Mouse (Mus musculus) ES-E14 (cell line): ENCODE measurements around the gene Trp53. TPM values are rescaled to one million over a fixed set of nuclear protein-coding genes. Genes with fewer than 3 reads are reported as not detected.
A peak's percentile ranks its signal among the peaks of the same experiment; 100 is the strongest.

ENCODE experiments used
- DNase-seq: peaks from one replicate; pipeline ENCODE4 v3.0.0-alpha.2; 2013; ENCODE audit warnings: low read depth, low spot score
- H3K27ac ChIP-seq: 2 replicates; pipeline ENCODE4 v1.5.1; 2012; ENCODE audit warnings: low read depth, mild to moderate bottlenecking, low read length, moderate library complexity, mixed read lengths; ENCODE audit not compliant: poor library complexity, insufficient read depth, severe bottlenecking
- H3K36me3 ChIP-seq: 2 replicates; pipeline ENCODE4 v1.6.1; 2012; ENCODE audit warnings: mild to moderate bottlenecking, low read length, moderate library complexity, mixed read lengths; ENCODE audit not compliant: control insufficient read depth, poor library complexity, insufficient read depth, severe bottlenecking
- H3K4me1 ChIP-seq, 2 experiments: fragments of 150-350 bp in 1 of 2; sonication (generic) in 1 of 2; 2 replicates each; pipeline ENCODE4 v1.6.1; 2012; ENCODE audit warnings: low read length in 2 of 2, mild to moderate bottlenecking in 1 of 2, mixed read lengths in 1 of 2; ENCODE audit not compliant: control insufficient read depth in 2 of 2, insufficient read depth in 2 of 2, poor library complexity in 1 of 2
- H3K4me3 ChIP-seq, 2 experiments: fragments of 150-350 bp in 1 of 2; sonication (generic) in 1 of 2; 2 replicates each; pipeline ENCODE4 v1.5.1; 2012; ENCODE audit warnings: low read length in 2 of 2, low read depth in 1 of 2, mild to moderate bottlenecking in 1 of 2, mixed read lengths in 1 of 2; ENCODE audit not compliant: insufficient read depth in 1 of 2, poor library complexity in 1 of 2, severe bottlenecking in 1 of 2
- H3K9ac ChIP-seq: 2 replicates; pipeline ENCODE4 v1.6.1; 2012; ENCODE audit warnings: low read depth, mild to moderate bottlenecking, low read length, mixed read lengths; ENCODE audit not compliant: poor library complexity, insufficient read depth, severe bottlenecking
- H3K9me3 ChIP-seq: fragments of 150-350 bp; sonication (generic); 2 replicates; pipeline ENCODE4 v1.6.1; 2012; ENCODE audit warnings: low read depth, mild to moderate bottlenecking, low read length; ENCODE audit not compliant: control insufficient read depth, insufficient read depth
- CHD2 ChIP-seq: IDR thresholded peaks from 2 replicates; pipeline ENCODE4 v1.6.1; 2014; ENCODE audit warnings: mild to moderate bottlenecking, low read depth, low read length, inconsistent platforms
- HCFC1 ChIP-seq: IDR thresholded peaks from 2 replicates; pipeline ENCODE4 v1.6.1; 2012; ENCODE audit warnings: low read length, inconsistent platforms, borderline replicate concordance; ENCODE audit not compliant: insufficient read depth
- MAFK ChIP-seq: IDR thresholded peaks from 2 replicates; pipeline ENCODE4 v1.6.1; 2014; ENCODE audit warnings: mild to moderate bottlenecking, low read depth, low read length, inconsistent platforms; ENCODE audit not compliant: insufficient read depth
- ZC3H11A ChIP-seq: IDR thresholded peaks from 2 replicates; pipeline ENCODE4 v1.6.1; 2012; ENCODE audit warnings: low read depth, mild to moderate bottlenecking, inconsistent platforms, low read length, borderline replicate concordance
- ZNF384 ChIP-seq: IDR thresholded peaks from 2 replicates; pipeline ENCODE4 v1.6.1; 2012; ENCODE audit warnings: low read depth, low read length, inconsistent platforms
- in situ Hi-C, 2 experiments: fragments of 600-800 bp; cut with MboI; formaldehyde crosslinking; loops; one replicate each; pipeline ENCODE4 v1.15.1; 2025; ENCODE audit warnings: low sequenced_read_pairs in 2 of 2, inconsistent platforms in 1 of 2; ENCODE audit not compliant: unreplicated experiment in 2 of 2
- total RNA-seq: library from RNA; depleted of rRNA; stranded (reverse); fragments of 300-350 nt; gene quantifications from 2 replicates; pipeline ENCODE4 v1.2.3, GENCODE M21; 2012

Gene Trp53
- total RNA-seq, 1 experiment: 105 TPM

DNA sequence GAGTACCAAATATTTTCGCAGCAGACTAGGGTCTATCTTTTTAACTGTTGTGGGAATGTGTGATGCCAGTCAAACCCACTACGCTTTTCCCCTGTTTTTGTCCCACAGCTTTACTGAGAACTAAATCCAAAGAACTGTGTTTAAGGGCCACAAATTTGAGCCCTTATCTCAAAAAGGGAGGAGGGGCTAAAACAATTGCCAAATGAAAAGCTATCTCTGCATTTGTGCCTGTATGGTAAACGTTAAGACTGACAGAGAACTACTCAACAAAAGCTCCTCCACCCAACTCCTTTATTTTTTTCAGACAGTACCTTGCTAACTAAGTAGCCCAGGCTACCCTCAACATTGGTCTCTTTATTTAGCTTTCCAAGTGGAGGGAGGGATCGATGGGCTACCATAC, 12.6 kb downstream of the Trp53 start:
- H3K36me3 ChIP-seq: peaks cover 45% of the 10 kb centered on the region
- no peak overlapping the region for H3K4me3 ChIP-seq
- no peak overlapping the region for H3K9ac ChIP-seq
- in situ Hi-C loops: no loop called here
- no peak for DNase-seq
- H3K4me1 ChIP-seq: peaks cover 0 to 13% of the 10 kb centered on the region in 2 experiments; a peak in 2 of 4 replicates
- TF ChIP-seq HCFC1 (no peak), ZNF384 (no peak), CHD2 (no peak), ZC3H11A (no peak), MAFK (no peak)
- no peak overlapping the region for H3K27ac ChIP-seq
- no peaks in the 10 kb centered on the region for H3K9me3 ChIP-seq

- in situ Hi-C loops: no loop called here
- peaks cover 25% of the 10 kb centered on the region for H3K36me3 ChIP-seq
Observed at GRCm38 (mm10) chr11:69594853-69595252, 14.7 kb downstream of the Trp53 start.

GRCm38 (mm10) chr11:69599436-69599835, 19.3 kb downstream of the Trp53 start:
- no peak for TF ChIP-seq MAFK
- TF ChIP-seq ZC3H11A: no peak
- no peak for TF ChIP-seq CHD2
- no peak for TF ChIP-seq ZNF384
- no peak for TF ChIP-seq HCFC1
- no peak overlapping the region; the same call in 1 of the 2 replicates for H3K9ac ChIP-seq

More at GRCm38 (mm10) chr11:69594853-69595252, 14.7 kb downstream of the Trp53 start:
- DNase-seq: no peak
- Histone ChIP-seq H3K9me3 (no peaks in the 10 kb centered on the region), H3K4me1 (peaks cover 8 to 13% of the 10 kb centered on the region in 2 experiments), H3K4me3 (no peak overlapping the region), H3K27ac (no peak overlapping the region), H3K9ac (no peak overlapping the region)
- TF ChIP-seq ZNF384: no peak
- TF ChIP-seq ZC3H11A: no peak
- TF ChIP-seq HCFC1: no peak
- TF ChIP-seq CHD2: no peak
- no peak for TF ChIP-seq MAFK

DNA sequence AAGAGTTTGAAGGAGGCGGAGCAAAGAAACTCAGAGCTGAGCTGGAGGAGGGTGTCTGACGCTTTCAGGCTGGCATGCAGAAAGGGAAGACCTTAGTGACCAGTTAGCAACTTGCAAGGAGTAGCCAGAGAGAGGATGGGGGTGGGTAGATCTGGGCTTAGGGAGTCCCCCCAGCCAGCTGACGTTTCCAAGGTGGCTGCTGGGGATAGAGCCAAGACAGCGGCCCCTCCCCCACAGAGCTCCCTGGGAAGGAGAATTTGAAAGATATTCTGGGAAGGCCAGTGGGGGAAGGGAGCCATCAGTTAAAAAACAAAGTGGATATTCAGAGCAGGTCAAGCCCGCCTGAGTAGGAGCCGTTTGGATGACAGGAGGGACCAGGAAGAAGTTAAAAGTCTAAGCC, 19.9 kb downstream of the Trp53 start:
- in situ Hi-C loops: no loop called here
- Histone ChIP-seq H3K9ac (peak overlapping the region; percentile 49; the same call in 1 of the 2 replicates), H3K27ac (peak overlapping the region; percentile 45), H3K9me3 (no peaks in the 10 kb centered on the region), H3K4me3 (no peak overlapping the region), H3K36me3 (no peaks in the 10 kb centered on the region), H3K4me1 (peaks cover 22 to 24% of the 10 kb centered on the region in 2 experiments)
- no peak for TF ChIP-seq CHD2
- no peak for TF ChIP-seq ZNF384
- no peak for TF ChIP-seq HCFC1
- TF ChIP-seq ZC3H11A: no peak
- no peak for TF ChIP-seq MAFK
- no peak for DNase-seq

More at GRCm38 (mm10) chr11:69599436-69599835, 19.3 kb downstream of the Trp53 start:
- Histone ChIP-seq H3K36me3 (no peaks in the 10 kb centered on the region), H3K4me1 (peaks cover 22 to 24% of the 10 kb centered on the region in 2 experiments), H3K9me3 (no peaks in the 10 kb centered on the region), H3K4me3 (no peak overlapping the region), H3K27ac (peak overlapping the region; percentile 45; the same call in 1 of the 2 replicates)
- no peak for DNase-seq
- in situ Hi-C loops: no loop called here

- Histone ChIP-seq H3K9me3 (no peaks in the 10 kb centered on the region), H3K4me1 (peaks cover 22 to 26% of the 10 kb centered on the region in 2 experiments), H3K9ac (no peak overlapping the region), H3K36me3 (no peaks in the 10 kb centered on the region), H3K4me3 (no peak overlapping the region), H3K27ac (no peak overlapping the region)
- TF ChIP-seq ZNF384 (no peak), CHD2 (no peak), HCFC1 (no peak), MAFK (no peak), ZC3H11A (no peak)
- in situ Hi-C loops: no loop called here
- no peak for DNase-seq
Observed at GRCm38 (mm10) chr11:69601768-69602167, 21.6 kb downstream of the Trp53 start.
